Comparison of ENCODE assay signal across 9 mouse cellular contexts in the genomic region with DNA sequence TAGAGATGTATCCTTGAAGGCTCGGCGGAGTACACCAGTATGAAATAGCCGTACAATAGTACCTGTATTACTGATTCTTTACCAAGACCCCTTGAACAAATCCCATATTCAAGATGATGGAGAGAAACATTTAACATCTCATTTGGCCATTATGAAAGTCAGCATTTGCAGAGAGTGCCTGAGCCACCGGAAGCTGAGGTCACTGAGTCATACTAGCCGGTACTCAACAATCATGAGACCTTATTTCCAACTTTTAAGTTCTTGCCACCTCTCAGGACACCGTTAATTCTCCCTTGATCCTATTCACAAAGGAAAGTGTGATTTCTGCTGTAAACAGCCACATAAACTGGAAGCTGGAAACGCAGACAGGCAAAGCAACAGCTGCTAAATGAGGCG. TPM values are rescaled to one million over a fixed set of nuclear protein-coding genes. Genes with fewer than 3 reads are reported as not detected.
DNase-seq lines count a peak whose midpoint lies in the region; ATAC-seq and TF ChIP-seq lines count a peak whose summit lies in the region.
"Had no signal": no experiment of that assay in that cellular context is flagged by ENCODE, and none has a peak within 500 bp of the region (broad histone marks: within the 10 kb centered on the region; RNA-seq: fewer than 3 reads in every experiment).

No protein-coding gene starts in this region.

- peaks cover 8 to 13% of the 10 kb centered on the region in 2 experiments for H3K4me1 ChIP-seq in heart, embryonic 14.5 days (ENCODE audit: control insufficient read depth in 2 of 2, insufficient read depth in 2 of 2, low read length in 2 of 2)
- H3K4me1 ChIP-seq in testis, adult 2 months (ENCODE audit: control insufficient read depth, insufficient read depth, low read length), result peaks cover 8% of the 10 kb centered on the region
- H3K4me1 ChIP-seq in neural tube, embryonic 13.5 days (replicated peaks), result peaks cover 20% of the 10 kb centered on the region

- 62% methylated on average over 8 of the region's 8 CpGs for WGBS in heart, embryonic 14.5 days
- 58% methylated on average over 8 of the region's 8 CpGs for WGBS in neural tube, embryonic 13.5 days

- no peak for TF ChIP-seq CTCF in testis, adult 2 months (IDR thresholded peaks at IDR 0.05; ENCODE audit: control insufficient read depth, insufficient read depth, insufficient replicate concordance, low read depth, low read length)
- no peak for TF ChIP-seq CTCF in left cerebral cortex, adult 2 months (IDR thresholded peaks at IDR 0.05)

- H3K4me2 ChIP-seq in heart, embryonic 14.5 days (ENCODE audit: low read length), result peak overlapping the region; percentile 48
- H3K4me2 ChIP-seq in neural tube, embryonic 13.5 days, result peak overlapping the region; percentile 35; the same call in 1 of the 2 replicates
- H3K4me2 ChIP-seq: liver, embryonic 13.5 days had no signal

- H3K9ac ChIP-seq in heart, embryonic 14.5 days (ENCODE audit: low read length), result no peak overlapping the region; the same call in 1 of the 2 replicates
- no peak overlapping the region for H3K9ac ChIP-seq in neural tube, embryonic 13.5 days
- H3K9ac ChIP-seq: liver, embryonic 13.5 days had no signal

- H3K9me3 ChIP-seq in heart, embryonic 14.5 days (ENCODE audit: control insufficient read depth, low read length), result no peaks in the 10 kb centered on the region
- H3K9me3 ChIP-seq in neural tube, embryonic 13.5 days, result no peaks in the 10 kb centered on the region
- H3K9me3 ChIP-seq: liver, embryonic 13.5 days had no signal

- no peak for DNase-seq in heart, postnatal 36 days
- DNase-seq in testis, postnatal 10 days (ENCODE audit: low spot score), result no peak
- peak; percentile 15 for DNase-seq in induced T-regulatory cell, adult 2 months (ENCODE audit: low read depth)
- DNase-seq in ovary, postnatal 36 days (ENCODE audit: low spot score), result no peak
- no peak for DNase-seq in left cerebral cortex, adult 2 months (ENCODE audit: extremely low spot score in 1 of 2, low spot score in 2 of 2)

- ATAC-seq in heart, embryonic 14.5 days (ENCODE audit: insufficient number of reproducible peaks, insufficient read depth, low FRiP score, low read depth), result no peak
- ATAC-seq in neural tube, embryonic 13.5 days (ENCODE audit: low read depth), result 0 out of 2 replicates have a peak, but pooled peaks have one; percentile 5

- H3K4me3 ChIP-seq in heart, embryonic 14.5 days (ENCODE audit: control insufficient read depth in 1 of 2, insufficient read depth in 1 of 2, low read depth in 1 of 2, low read length in 2 of 2), result no peak overlapping the region
- peak overlapping the region; percentile 42 for H3K4me3 ChIP-seq in testis, adult 2 months (ENCODE audit: control insufficient read depth, low read depth, low read length)
- H3K4me3 ChIP-seq in neural tube, embryonic 13.5 days, result no peak overlapping the region
- H3K4me3 ChIP-seq in left cerebral cortex, adult 2 months, result no peak overlapping the region
- H3K4me3 ChIP-seq: liver, embryonic 13.5 days had no signal

- H3K27ac ChIP-seq in heart, embryonic 14.5 days (replicated peaks in 1 of 2; ENCODE audit: control insufficient read depth in 1 of 2, insufficient read depth in 1 of 2, low read depth in 2 of 2, low read length in 2 of 2), result no peak overlapping the region
- no peak overlapping the region for H3K27ac ChIP-seq in testis, adult 2 months (ENCODE audit: control insufficient read depth, insufficient read depth, low read depth, low read length)
- peak overlapping the region; percentile 33 for H3K27ac ChIP-seq in neural tube, embryonic 13.5 days (replicated peaks)
- H3K27ac ChIP-seq in left cerebral cortex, adult 2 months, result no peak overlapping the region
- H3K27ac ChIP-seq: liver, embryonic 13.5 days had no signal

- intact Hi-C loops in heart, postnatal 36 days (cut with DNase I), result no loop called here
- intact Hi-C loops in left cerebral cortex, adult 2 months (cut with DNase I), result no loop called here

- no peaks in the 10 kb centered on the region for H3K27me3 ChIP-seq in heart, embryonic 14.5 days (ENCODE audit: control insufficient read depth, insufficient read depth, low read length)
- no peaks in the 10 kb centered on the region for H3K27me3 ChIP-seq in testis, adult 2 months (ENCODE audit: control insufficient read depth, insufficient read depth, low read length)
- no peaks in the 10 kb centered on the region for H3K27me3 ChIP-seq in neural tube, embryonic 13.5 days
- H3K27me3 ChIP-seq: liver, embryonic 13.5 days had no signal

- H3K36me3 ChIP-seq in heart, embryonic 14.5 days (ENCODE audit: control insufficient read depth, insufficient read depth, low read length), result no peaks in the 10 kb centered on the region
- H3K36me3 ChIP-seq in testis, adult 2 months (ENCODE audit: control insufficient read depth, insufficient read depth, low read length), result no peaks in the 10 kb centered on the region
- H3K36me3 ChIP-seq in neural tube, embryonic 13.5 days, result 0 out of 2 replicates have a peak, but pooled peaks cover 1% of the 10 kb centered on the region
- H3K36me3 ChIP-seq: liver, embryonic 13.5 days had no signal

- no peak for TF ChIP-seq POLR2A in testis, adult 2 months (IDR thresholded peaks at IDR 0.05; ENCODE audit: control insufficient read depth, low read depth, low read length)

RNA-seq across cellular contexts. Expression of gene Fam120b, which starts 44.1 kb away (rescaled TPM):
- polyA plus RNA-seq in heart, embryonic 14.5 days (2014; fragmentation: Nextera tagmentation; extraction: Ambion mirVana), result 16.5 and 17.5 TPM in 2 replicates
- 10 to 100 TPM; 11.4 to 11.9 TPM for total RNA-seq in heart, postnatal 36 days (2021)
- polyA plus RNA-seq in testis, adult 2 months (2012; rRNA removed), result 16.5 and 16.8 TPM in 2 replicates
- polyA plus RNA-seq in neural tube, embryonic 13.5 days (2015; fragmentation: Nextera tagmentation; extraction: Ambion mirVana), result 42.4 and 45.0 TPM in 2 replicates
- 10 to 100 TPM; 45.3 to 46.1 TPM for total RNA-seq in left cerebral cortex, adult 2 months (2021)

RNA-seq across cellular contexts. Expression of gene Psmb1, which starts 59.5 kb away (rescaled TPM):
- polyA plus RNA-seq in heart, embryonic 14.5 days (2014; fragmentation: Nextera tagmentation; extraction: Ambion mirVana), result 211 and 225 TPM in 2 replicates
- 100 to 1,000 TPM; 123 to 127 TPM for total RNA-seq in heart, postnatal 36 days (2021)
- 50.8 and 58.3 TPM in 2 replicates for polyA plus RNA-seq in testis, adult 2 months (2012; rRNA removed)
- 274 and 289 TPM in 2 replicates for polyA plus RNA-seq in neural tube, embryonic 13.5 days (2015; fragmentation: Nextera tagmentation; extraction: Ambion mirVana)
- total RNA-seq in left cerebral cortex, adult 2 months (2021), result 100 to 1,000 TPM; 118 to 122 TPM

RNA-seq across cellular contexts. Expression of gene Tbp, which starts 59.6 kb away (rescaled TPM):
- 32.1 and 32.3 TPM in 2 replicates for polyA plus RNA-seq in heart, embryonic 14.5 days (2014; fragmentation: Nextera tagmentation; extraction: Ambion mirVana)
- 10 to 100 TPM in 1 of 2 experiments, 1 to 10 TPM in 1; 8.2 to 12.8 TPM for total RNA-seq in heart, postnatal 36 days (2021)
- polyA plus RNA-seq in testis, adult 2 months (2012; rRNA removed), result 230 and 281 TPM in 2 replicates
- 51.4 and 63.3 TPM in 2 replicates for polyA plus RNA-seq in neural tube, embryonic 13.5 days (2015; fragmentation: Nextera tagmentation; extraction: Ambion mirVana)
- total RNA-seq in left cerebral cortex, adult 2 months (2021), result 10 to 100 TPM; 29.3 to 32.2 TPM
